Mouse (Mus musculus): ENCODE measurements around the gene St6galnac6. TPM values are rescaled to one million over a fixed set of nuclear protein-coding genes. Genes with fewer than 3 reads are reported as not detected.

The St6galnac6 gene
- polyA plus RNA-seq (2012; ENCODE audit: low replicate concordance) = 39.1 and 52.2 TPM in 2 replicates

DNA sequence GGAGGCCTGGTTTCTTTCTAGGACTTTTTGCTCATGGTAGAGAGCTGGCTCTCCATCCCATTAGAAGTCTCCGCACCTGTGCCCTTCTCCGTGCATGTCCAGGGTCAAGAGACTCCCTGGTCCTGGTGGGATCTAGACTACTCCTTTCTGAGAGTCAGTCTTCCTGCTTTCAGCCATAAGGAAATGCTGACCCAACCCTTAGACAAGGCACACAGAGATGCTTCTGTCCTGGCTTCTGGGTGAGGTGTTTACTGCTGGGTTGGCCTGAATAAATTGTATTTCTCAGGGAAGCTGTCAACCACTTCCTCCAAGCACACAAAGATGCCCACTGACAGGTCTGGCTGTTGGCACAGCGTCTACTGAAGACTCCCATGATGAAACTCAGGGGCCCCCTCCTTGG, at the start of gene St6galnac6:
Gene St6galnac6, plus strand, starts transcription at position 301 of the 400 bp plus-strand sequence.

DNA sequence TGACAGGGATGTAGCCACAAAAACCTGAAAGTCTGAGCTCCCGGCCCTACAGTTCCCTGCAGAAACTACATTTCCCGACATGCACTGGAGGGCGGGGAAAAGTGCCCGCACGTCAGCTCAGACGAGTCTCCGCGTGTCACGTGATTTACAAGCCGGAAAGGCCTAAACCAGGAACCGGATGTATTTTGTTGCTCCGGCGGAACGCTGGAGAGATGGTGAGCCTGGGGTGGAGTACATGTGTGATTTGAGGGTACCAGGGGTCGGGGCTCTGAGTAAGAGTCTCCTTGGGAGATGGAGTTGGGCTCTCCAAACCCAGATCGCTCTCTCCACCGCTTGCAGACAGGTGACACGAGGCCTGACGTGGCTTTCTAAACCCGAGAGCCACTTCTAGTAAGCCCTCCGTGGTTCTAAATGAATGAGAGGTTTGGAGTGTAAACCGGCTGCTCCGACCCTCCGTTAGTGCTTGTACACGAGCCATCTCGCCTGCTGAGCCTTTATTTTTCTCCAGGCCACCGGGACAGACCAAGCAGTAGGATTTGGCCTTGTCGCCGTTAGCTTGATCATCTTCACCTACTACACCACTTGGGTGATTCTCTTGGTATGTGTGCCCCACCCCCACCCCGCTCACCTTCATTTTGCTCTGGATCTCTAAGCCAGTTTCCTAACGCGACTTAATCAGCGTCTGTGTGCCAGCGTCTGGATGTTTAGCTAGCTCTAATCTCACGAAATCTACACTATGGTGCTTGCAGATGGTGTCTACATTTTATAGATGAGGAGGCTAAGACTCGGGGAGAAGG, 28.6 kb upstream of the St6galnac6 start, which contains the start of gene Dpm2:
Gene Dpm2, plus strand, starts transcription at position 161 of the 797 bp plus-strand sequence.

DNA sequence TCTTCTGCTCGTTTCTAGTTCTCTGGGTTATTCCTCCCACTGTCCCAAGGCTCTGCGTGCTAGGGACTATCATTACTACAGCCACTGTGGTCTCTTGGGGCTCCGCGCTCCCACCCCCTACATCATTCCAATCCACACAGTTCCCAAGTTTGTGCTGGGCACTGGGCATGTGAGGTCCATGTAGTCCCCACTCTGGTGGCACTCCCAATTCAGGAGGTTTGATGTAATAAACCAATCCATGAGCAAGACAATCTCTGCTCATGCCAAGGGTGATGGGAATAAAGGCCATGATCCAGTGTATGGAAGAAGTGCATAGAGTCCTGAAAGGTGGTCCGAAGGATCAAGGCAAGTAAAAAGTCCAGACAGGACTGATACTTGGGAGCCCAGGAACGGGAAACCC, 25.0 kb upstream of the St6galnac6 start, which contains the start of gene Pip5kl1:
Gene Pip5kl1, plus strand, starts transcription at position 301 of the 400 bp plus-strand sequence.

DNA sequence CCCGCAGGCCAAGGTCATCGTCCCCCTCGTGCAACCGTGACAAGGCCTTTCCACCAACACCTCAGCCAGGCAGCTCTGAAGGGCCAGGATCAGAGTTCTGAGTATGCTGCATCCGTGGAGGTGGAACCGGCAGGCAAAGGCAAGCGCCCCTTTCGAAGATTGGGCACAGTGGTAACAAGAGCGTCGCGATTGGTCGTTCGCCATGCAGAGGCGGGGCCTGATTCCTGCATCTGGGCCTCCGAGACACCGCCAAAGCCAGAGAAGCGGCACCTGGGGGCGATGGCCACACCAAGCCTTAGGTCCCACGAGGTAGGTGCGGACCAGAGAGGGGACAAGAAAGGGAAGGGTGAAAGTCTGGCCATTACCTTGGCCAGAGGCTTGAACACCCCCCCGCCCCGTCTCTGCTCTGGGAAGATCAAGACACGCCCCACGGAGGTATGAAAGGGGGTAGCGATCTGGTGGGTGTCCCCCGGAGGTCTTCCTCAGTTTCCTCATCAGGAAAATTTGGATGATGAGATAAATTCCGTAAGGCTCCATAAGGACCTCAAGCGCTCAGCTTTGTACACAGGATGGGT, 23.8 kb upstream of the St6galnac6 start, which contains the start of gene 9430097D07Rik:
Gene 9430097D07Rik, minus strand, starts transcription at position 99 of the 575 bp plus-strand sequence.

DNA sequence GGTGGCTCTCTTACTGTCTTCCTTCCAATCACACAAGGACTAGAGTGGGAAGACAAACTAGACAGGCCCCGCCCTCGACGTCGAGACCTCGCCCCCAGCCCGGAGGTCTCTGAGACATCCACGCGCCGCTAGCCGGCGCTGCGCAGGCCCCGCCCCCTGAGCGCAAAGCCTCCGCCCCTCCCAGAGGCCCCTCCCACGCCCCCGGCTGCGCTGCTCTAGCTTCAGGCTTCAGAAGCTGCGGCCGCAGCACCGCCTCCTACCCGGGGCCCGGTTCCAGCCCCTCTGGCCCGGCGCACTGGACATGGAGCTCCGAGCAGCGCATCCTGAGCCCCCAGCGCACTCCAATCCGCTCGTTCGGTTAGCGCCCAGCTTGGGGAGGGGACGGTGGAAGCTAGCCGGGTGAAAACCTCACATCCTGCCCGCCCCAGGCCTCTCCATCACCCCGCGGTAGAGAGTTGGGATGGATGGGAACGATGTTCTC, 12.6 kb upstream of the St6galnac6 start, which contains the start of gene St6galnac4:
Gene St6galnac4, plus strand, starts transcription at position 225 of the 481 bp plus-strand sequence.

DNA sequence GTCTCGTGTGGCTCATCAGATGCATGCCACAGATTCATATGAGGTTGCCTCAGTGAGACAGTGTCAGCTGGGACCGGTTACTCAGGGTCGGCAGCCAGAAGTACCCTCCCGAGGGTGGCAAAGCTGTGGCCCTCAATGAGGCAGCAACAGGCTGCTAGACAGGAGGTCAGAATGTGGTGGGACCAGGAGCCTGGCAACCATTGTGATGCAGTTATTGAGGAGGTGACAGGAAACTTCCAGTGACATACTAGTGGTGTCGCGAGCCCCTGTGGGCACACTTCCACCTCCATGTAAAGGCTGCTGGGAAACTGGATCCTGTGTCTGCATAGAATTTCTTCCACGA, 22.0 kb downstream of the St6galnac6 start, which contains the start of gene Ak1:
Gene Ak1, plus strand, starts transcription at position 242 of the 343 bp plus-strand sequence.

DNA sequence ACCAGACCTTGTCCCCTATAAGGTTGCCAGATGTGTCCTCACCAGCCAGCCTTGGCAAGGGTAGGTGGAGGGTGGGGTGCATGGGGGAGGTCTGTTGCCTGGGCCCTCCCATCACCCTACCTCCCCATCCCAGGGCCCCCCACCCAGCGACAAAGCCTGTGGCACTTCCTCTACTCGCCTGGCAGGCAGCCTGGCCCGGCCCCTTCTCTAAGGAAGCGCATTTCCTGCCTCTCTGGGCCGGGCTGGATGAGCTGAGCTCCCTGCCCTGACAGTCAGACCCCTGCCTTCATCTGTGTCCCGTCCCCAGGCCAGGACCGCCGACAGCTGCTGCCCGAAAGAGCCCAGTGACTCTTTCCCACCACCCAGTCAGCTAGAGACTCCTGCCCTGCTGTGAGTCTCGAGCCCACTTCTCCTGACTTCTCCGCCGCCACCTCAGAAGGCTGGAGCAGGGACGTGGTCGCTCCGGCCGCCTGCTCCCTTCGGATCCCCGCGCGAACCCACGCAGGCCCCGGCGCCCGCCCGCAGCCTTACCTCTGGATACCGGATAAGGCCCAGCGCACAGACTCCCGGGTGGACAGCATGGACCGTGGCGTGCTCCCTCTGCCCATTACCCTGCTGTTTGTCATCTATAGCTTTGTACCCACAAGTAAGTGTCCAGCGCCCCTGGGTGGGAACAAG, 47.0 kb downstream of the St6galnac6 start, which contains the start of gene Eng:
Gene Eng, plus strand, starts transcription at position 217 of the 678 bp plus-strand sequence.

Other genes starting within 250 kb of the St6galnac6 start
- gene Ciz1, start 247.4 kb upstream of the St6galnac6 start, polyA plus RNA-seq (2012; ENCODE audit: low replicate concordance) = 184 and 189 TPM in 2 replicates
- gene Dnm1, start 246.4 kb upstream of the St6galnac6 start, polyA plus RNA-seq (2012; ENCODE audit: low replicate concordance) = 1.1 and 1.2 TPM in 2 replicates
- gene 1110008P14Rik, start 217.8 kb upstream of the St6galnac6 start, polyA plus RNA-seq (2012; ENCODE audit: low replicate concordance) = 140 and 176 TPM in 2 replicates
- gene Lcn2, start 211.5 kb upstream of the St6galnac6 start, polyA plus RNA-seq (2012; ENCODE audit: low replicate concordance) = 9.3 and 10.4 TPM in 2 replicates
- gene Ptges2, start 203.8 kb upstream of the St6galnac6 start, polyA plus RNA-seq (2012; ENCODE audit: low replicate concordance) = 6.3 and 10.6 TPM in 2 replicates
- 6.0 and 8.3 TPM in 2 replicates for gene Naif1, start 149.3 kb upstream of the St6galnac6 start, polyA plus RNA-seq (2012; ENCODE audit: low replicate concordance)
- gene Slc25a25, start 148.3 kb upstream of the St6galnac6 start, polyA plus RNA-seq (2012; ENCODE audit: low replicate concordance) = 15.3 and 20.4 TPM in 2 replicates
- gene Fam102a, start 64.4 kb upstream of the St6galnac6 start, polyA plus RNA-seq (2012; ENCODE audit: low replicate concordance) = 23.3 and 36.8 TPM in 2 replicates
- gene Dpm2, start 28.9 kb upstream of the St6galnac6 start, polyA plus RNA-seq (2012; ENCODE audit: low replicate concordance) = 5.0 and 7.4 TPM in 2 replicates
- gene Pip5kl1, start 24.9 kb upstream of the St6galnac6 start, polyA plus RNA-seq (2012; ENCODE audit: low replicate concordance) = 0.31 and 1.0 TPM in 2 replicates
- gene 9430097D07Rik, start 24.0 kb upstream of the St6galnac6 start, polyA plus RNA-seq (2012; ENCODE audit: low replicate concordance) = not detected in 2 replicates
- gene St6galnac4, start 12.6 kb upstream of the St6galnac6 start, polyA plus RNA-seq (2012; ENCODE audit: low replicate concordance) = 41.1 and 44.9 TPM in 2 replicates
- gene Ak1, start 22.0 kb downstream of the St6galnac6 start, polyA plus RNA-seq (2012; ENCODE audit: low replicate concordance) = 1.6 and 2.2 TPM in 2 replicates
- 89.9 and 110 TPM in 2 replicates for gene Eng, start 46.9 kb downstream of the St6galnac6 start, polyA plus RNA-seq (2012; ENCODE audit: low replicate concordance)
- 258 and 389 TPM in 2 replicates for gene Fpgs, start 104.4 kb downstream of the St6galnac6 start, polyA plus RNA-seq (2012; ENCODE audit: low replicate concordance)
- gene Cdk9, start 113.4 kb downstream of the St6galnac6 start, polyA plus RNA-seq (2012; ENCODE audit: low replicate concordance) = 38.8 and 118 TPM in 2 replicates
- gene Sh2d3c, start 121.3 kb downstream of the St6galnac6 start, polyA plus RNA-seq (2012; ENCODE audit: low replicate concordance) = 29.1 and 30.6 TPM in 2 replicates
- gene 6330409D20Rik, start 141.3 kb downstream of the St6galnac6 start, polyA plus RNA-seq (2012; ENCODE audit: low replicate concordance) = not detected in 2 replicates
- gene Tor2a, start 157.5 kb downstream of the St6galnac6 start, polyA plus RNA-seq (2012; ENCODE audit: low replicate concordance) = 43.2 and 120 TPM in 2 replicates
- 0.10 and 0.16 TPM in 2 replicates for gene Ttc16, start 175.9 kb downstream of the St6galnac6 start, polyA plus RNA-seq (2012; ENCODE audit: low replicate concordance)
- 6.5 and 19.0 TPM in 2 replicates for gene Ptrh1, start 176.1 kb downstream of the St6galnac6 start, polyA plus RNA-seq (2012; ENCODE audit: low replicate concordance)
- gene Cfap157, start 184.7 kb downstream of the St6galnac6 start, polyA plus RNA-seq (2012; ENCODE audit: low replicate concordance) = not detected in 2 replicates
- gene Stxbp1, start 247.5 kb downstream of the St6galnac6 start, polyA plus RNA-seq (2012; ENCODE audit: low replicate concordance) = 3.1 and 6.5 TPM in 2 replicates